10 mouse cellular contexts compared by ENCODE assay signal in genomic region chr1:165814521-165815278, GRCm38 (mm10). TPM values are rescaled to one million over a fixed set of nuclear protein-coding genes. Genes with fewer than 3 reads are reported as not detected.
A peak's percentile ranks its signal among the peaks of the same experiment; 100 is the strongest.
DNase-seq lines count a peak whose midpoint lies in the region; ATAC-seq and TF ChIP-seq lines count a peak whose summit lies in the region.
"Had no signal": no experiment of that assay in that cellular context is flagged by ENCODE, and none has a peak within 500 bp of the region (broad histone marks: within the 10 kb centered on the region; RNA-seq: fewer than 3 reads in every experiment).

No protein-coding gene starts in this region.

- peak overlapping the region; percentile 31; the same call in 1 of the 2 replicates for H3K27ac ChIP-seq in kidney, postnatal 0 days
- H3K27ac ChIP-seq in midbrain, embryonic 15.5 days: peak overlapping the region; percentile 61

- WGBS in kidney, postnatal 0 days: 33% methylated on average over 14 of the region's 14 CpGs
- WGBS in midbrain, embryonic 15.5 days: 9% methylated on average over 14 of the region's 14 CpGs

- H3K4me2 ChIP-seq in kidney, postnatal 0 days (ENCODE audit: low read length): peak overlapping the region; percentile 19
- peak overlapping the region; percentile 15 for H3K4me2 ChIP-seq in midbrain, embryonic 15.5 days

- peak; percentile 75 for DNase-seq in kidney, postnatal 0 days (ENCODE audit: low spot score)
- no peak for DNase-seq in kidney, postnatal 25 days
- DNase-seq in embryo, embryonic 9.5 days (ENCODE audit: extremely low spot score): peak; percentile 54
- peak; percentile 37 to 59 for DNase-seq in heart, postnatal 10 days
- no peak for DNase-seq in spleen, adult 18-20 months
- no peak for DNase-seq in T-cell, adult 2 months (ENCODE audit: low spot score)
- no peak for DNase-seq in adrenal gland, postnatal 4 days (ENCODE audit: low spot score in 2 of 2)
- DNase-seq: right cerebral cortex, postnatal 4 days had no signal

- no peaks in the 10 kb centered on the region for H3K9me3 ChIP-seq in kidney, postnatal 0 days (replicated peaks; ENCODE audit: low read length)
- H3K9me3 ChIP-seq in midbrain, embryonic 15.5 days: no peaks in the 10 kb centered on the region

- H3K4me3 ChIP-seq in kidney, postnatal 0 days (replicated peaks; ENCODE audit: low read depth, low read length): no peak overlapping the region
- H3K4me3 ChIP-seq in midbrain, embryonic 15.5 days: no peak overlapping the region

- no peak for TF ChIP-seq CTCF in kidney, postnatal 0 days (IDR thresholded peaks at IDR 0.05; ENCODE audit: low read depth)

- no peaks in the 10 kb centered on the region for H3K36me3 ChIP-seq in kidney, postnatal 0 days (ENCODE audit: insufficient read depth, low read length)
- no peaks in the 10 kb centered on the region for H3K36me3 ChIP-seq in midbrain, embryonic 15.5 days (replicated peaks)

- no peaks in the 10 kb centered on the region; the same call in 1 of the 2 replicates for H3K4me1 ChIP-seq in kidney, postnatal 0 days (replicated peaks; ENCODE audit: insufficient read depth, low read length)
- H3K4me1 ChIP-seq in midbrain, embryonic 15.5 days: peaks cover 26% of the 10 kb centered on the region

- intact Hi-C loops in heart, postnatal 10 days (cut with DNase I): no loop called here

- no peaks in the 10 kb centered on the region for H3K27me3 ChIP-seq in kidney, postnatal 0 days (ENCODE audit: insufficient read depth, low read length)
- H3K27me3 ChIP-seq in midbrain, embryonic 15.5 days (replicated peaks): peaks cover 9% of the 10 kb centered on the region

- ATAC-seq in kidney, postnatal 0 days (replicated peaks; ENCODE audit: low FRiP score, low read depth): 0 out of 2 replicates have a peak, but pooled peaks have one; percentile 47
- no peak; the same call in 1 of the 2 replicates for ATAC-seq in midbrain, embryonic 15.5 days (replicated peaks)

- H3K9ac ChIP-seq in kidney, postnatal 0 days (ENCODE audit: low read depth, low read length): no peak overlapping the region
- no peak overlapping the region for H3K9ac ChIP-seq in midbrain, embryonic 15.5 days

RNA-seq across cellular contexts. Expression of gene Cd247, which starts 26.2 kb away (rescaled TPM):
- 0.47 and 0.67 TPM in 2 replicates for polyA plus RNA-seq in kidney, postnatal 0 days (2015; fragmentation: Nextera tagmentation; extraction: Ambion mirVana)
- total RNA-seq in heart, postnatal 10 days (2021): 1 to 10 TPM; 1.7 TPM
- 1.1 and 1.2 TPM in 2 replicates for polyA plus RNA-seq in midbrain, embryonic 15.5 days (2015; fragmentation: Nextera tagmentation; extraction: Ambion mirVana)
- total RNA-seq in adrenal gland, postnatal 4 days (2021): under 1 TPM; 0.45 to 0.48 TPM
- total RNA-seq: left cerebral cortex, adult 8-10 months had no signal

RNA-seq across cellular contexts. Expression of gene Creg1, which starts 51.2 kb away (rescaled TPM):
- polyA plus RNA-seq in kidney, postnatal 0 days (2015; fragmentation: Nextera tagmentation; extraction: Ambion mirVana): 89.9 and 90.2 TPM in 2 replicates
- 10 to 100 TPM; 34.8 to 36.1 TPM for total RNA-seq in heart, postnatal 10 days (2021)
- polyA plus RNA-seq in midbrain, embryonic 15.5 days (2015; fragmentation: Nextera tagmentation; extraction: Ambion mirVana): 29.3 and 31.6 TPM in 2 replicates
- total RNA-seq in adrenal gland, postnatal 4 days (2021): 10 to 100 TPM; 43.2 to 44.4 TPM

Comparison
In these comparisons a context has a peak if more than half of its experiments do, and no peak if none do; other contexts are left out.
1. DNase-seq: peak in kidney, postnatal 0 days (single experiment), embryo, embryonic 9.5 days (single experiment) and heart, postnatal 10 days (2 of 2); none in kidney, postnatal 25 days (0 of 2), spleen, adult 18-20 months (0 of 2), T-cell, adult 2 months (single experiment) and adrenal gland, postnatal 4 days (0 of 2).